Mouse (Mus musculus): ENCODE measurements at regions not wholly inside any gene's neighbourhood (a gene's known extent, or its start where the extent isn't known, plus 50 kb on each side); places are given as distances from the start of the nearest gene placed in this dataset.

DNA sequence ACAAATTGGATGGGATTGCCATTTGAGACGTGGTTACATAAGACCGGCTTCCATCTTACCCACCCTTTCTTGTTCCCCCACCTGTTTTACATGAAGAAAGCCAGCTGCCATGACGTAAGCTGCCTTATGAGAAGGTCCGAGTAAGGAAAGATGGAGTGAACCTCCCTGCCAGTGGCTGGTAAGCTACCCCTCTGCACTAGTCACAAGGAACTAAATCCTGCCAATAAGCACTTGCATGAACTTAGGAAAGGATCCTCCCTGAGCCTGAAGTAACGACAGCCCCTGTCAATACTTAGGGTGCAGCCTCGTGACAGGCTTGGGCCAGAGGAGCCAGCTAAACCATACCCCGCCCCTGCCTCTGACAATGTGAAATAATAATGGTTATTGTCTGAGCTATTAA is 62.8 kb upstream of the Gm47985 start:
- no peak for DNase-seq (ENCODE audit: low spot score in 2 of 2)

- no peak for DNase-seq (ENCODE audit: low spot score in 2 of 2)
Measured at GRCm38 (mm10) chr1:151121686-151122085, 60.7 kb upstream of the Gm47985 start.

- DNase-seq (ENCODE audit: low spot score in 2 of 2) = no peak
Measured at GRCm38 (mm10) chr1:151123964-151124363, 58.4 kb upstream of the Gm47985 start.

DNA sequence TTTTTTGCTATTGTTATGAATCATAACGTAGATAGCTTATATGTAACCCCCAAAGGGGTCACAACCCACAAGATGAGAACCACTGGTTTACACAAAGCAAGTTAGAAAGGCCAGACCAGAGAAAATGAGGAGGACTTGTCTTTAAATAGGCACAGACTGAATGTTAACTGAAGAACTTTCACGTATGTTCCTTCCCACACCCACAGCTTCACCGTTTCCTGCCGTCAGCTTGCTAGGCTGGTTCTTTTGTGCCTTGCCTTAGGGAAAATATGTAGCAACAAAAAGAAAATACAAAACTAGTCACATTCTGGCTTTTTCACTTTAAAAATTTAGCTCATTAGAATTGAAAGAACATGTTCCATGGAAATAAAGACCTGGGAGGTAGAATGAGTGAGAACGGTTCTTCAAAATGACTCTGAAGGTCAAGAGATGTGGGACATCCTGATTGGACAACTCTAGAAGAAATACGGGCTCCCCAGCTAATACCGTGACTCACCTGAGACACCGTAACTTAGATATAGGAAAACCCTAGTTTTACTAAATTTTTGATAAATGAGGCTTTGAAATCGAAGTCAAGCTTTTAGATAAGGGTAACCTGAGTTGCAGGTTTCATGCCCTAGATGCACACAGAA is 57.2 kb upstream of the Gm47985 start:
- no peak for DNase-seq (ENCODE audit: low spot score in 2 of 2)

- DNase-seq (ENCODE audit: low spot score in 2 of 2) = no peak
Measured at GRCm38 (mm10) chr1:151125764-151126485, 56.4 kb upstream of the Gm47985 start.

GRCm38 (mm10) chr1:151126756-151127155 is 55.6 kb upstream of the Gm47985 start:
- DNase-seq (ENCODE audit: low spot score in 2 of 2) = no peak

GRCm38 (mm10) chr1:151128005-151128404 is 54.3 kb upstream of the Gm47985 start:
- DNase-seq (ENCODE audit: low spot score in 2 of 2) = no peak

DNA sequence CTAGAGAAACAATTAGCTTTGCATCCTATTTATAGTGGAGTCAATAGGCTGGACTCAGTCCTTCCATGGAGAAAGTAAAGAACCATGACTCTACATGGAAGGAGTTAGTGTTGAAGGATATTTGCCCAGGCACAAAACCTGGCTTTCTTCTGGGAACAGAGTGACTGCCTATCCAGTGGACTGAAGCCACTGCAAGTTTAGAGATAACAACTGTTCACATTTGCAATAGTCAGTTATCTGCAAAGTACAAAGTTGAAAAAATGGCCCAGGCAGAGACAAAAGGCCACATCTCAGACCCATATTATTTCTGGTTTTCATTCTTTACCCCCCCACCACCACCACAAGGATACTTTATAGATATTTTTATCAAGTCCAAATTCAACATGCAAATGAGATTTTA is 53.4 kb upstream of the Gm47985 start:
- DNase-seq (ENCODE audit: low spot score in 2 of 2) = no peak

- DNase-seq (ENCODE audit: low spot score in 2 of 2) = no peak
Measured at GRCm38 (mm10) chr1:151130036-151130435, 52.3 kb upstream of the Gm47985 start.

DNA sequence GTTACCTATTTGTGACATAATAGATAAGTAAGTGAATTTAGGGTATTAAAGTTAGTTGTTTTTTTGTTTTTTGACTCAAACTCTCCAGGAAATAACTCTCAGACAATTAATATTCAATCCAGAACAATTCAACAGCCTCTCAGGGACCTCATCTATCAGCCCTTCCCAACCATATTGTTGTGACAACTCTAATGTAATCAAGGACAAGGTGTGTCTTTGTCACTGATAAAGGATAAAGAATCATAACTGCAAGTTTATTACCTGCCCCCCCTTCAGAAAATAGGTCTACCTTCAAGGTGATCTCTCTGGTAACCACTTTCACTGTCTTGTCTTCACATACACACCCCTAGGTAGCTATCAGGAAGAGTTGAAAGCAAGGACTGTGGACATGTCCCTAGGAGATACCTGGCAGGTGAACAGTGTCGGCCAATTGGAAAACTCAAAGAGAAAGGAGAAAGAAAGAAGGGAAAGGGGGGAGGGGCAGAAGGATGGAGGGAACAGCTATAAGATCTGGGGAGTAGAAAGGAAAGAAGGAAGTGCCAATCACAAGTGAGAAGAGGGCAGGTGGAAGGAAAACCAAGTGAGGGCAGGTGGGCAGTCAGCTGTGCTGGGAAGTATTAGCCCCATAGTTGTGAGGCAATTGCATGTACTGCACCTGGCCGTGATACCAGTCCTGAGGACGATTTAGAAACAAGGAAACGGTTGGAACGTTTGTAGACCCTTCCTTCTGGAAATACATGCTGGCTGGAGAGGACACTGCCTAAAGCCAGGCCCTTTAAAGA is 51.3 kb upstream of the Gm47985 start:
- DNase-seq (ENCODE audit: low spot score in 2 of 2) = no peak

GRCm38 (mm10) chr1:151131627-151132284 is 50.6 kb upstream of the Gm47985 start:
- DNase-seq (ENCODE audit: low spot score in 2 of 2) = no peak
